ENCODE assay signal across 18 mouse cellular contexts in genomic region chr4:135531236-135531635, GRCm38 (mm10). TPM values are rescaled to one million over a fixed set of nuclear protein-coding genes. Genes with fewer than 3 reads are reported as not detected.
DNase-seq lines count a peak whose midpoint lies in the region; ATAC-seq lines count a peak whose summit lies in the region.
"Had no signal": no experiment of that assay in that cellular context is flagged by ENCODE, and none has a peak within 500 bp of the region (broad histone marks: within the 10 kb centered on the region; RNA-seq: fewer than 3 reads in every experiment).

No protein-coding gene starts in this region.

- no peak overlapping the region for H3K4me2 ChIP-seq in hindbrain, embryonic 15.5 days
- H3K4me2 ChIP-seq in hindbrain, embryonic 14.5 days (replicated peaks), result no peak overlapping the region
- H3K4me2 ChIP-seq: embryonic facial prominence, embryonic 13.5 days; limb, embryonic 12.5 days; stomach, embryonic 15.5 days had no signal

- no peak overlapping the region for H3K4me3 ChIP-seq in hindbrain, embryonic 15.5 days
- H3K4me3 ChIP-seq in hindbrain, embryonic 14.5 days (replicated peaks; ENCODE audit: low read length), result no peak overlapping the region
- H3K4me3 ChIP-seq: embryonic facial prominence, embryonic 13.5 days; gastrocnemius, adult 2 months; limb, embryonic 12.5 days; stomach, embryonic 15.5 days had no signal

- no peak for ATAC-seq in hindbrain, embryonic 15.5 days (ENCODE audit: low FRiP score, low read depth)
- no peak for ATAC-seq in hindbrain, embryonic 14.5 days (ENCODE audit: low FRiP score)
- ATAC-seq: liver, postnatal 0 days; midbrain, embryonic 16.5 days had no signal

- no peak overlapping the region for H3K9ac ChIP-seq in hindbrain, embryonic 15.5 days
- H3K9ac ChIP-seq in hindbrain, embryonic 14.5 days, result no peak overlapping the region
- H3K9ac ChIP-seq: embryonic facial prominence, embryonic 13.5 days; limb, embryonic 12.5 days; liver, postnatal 0 days; stomach, embryonic 15.5 days had no signal

- 76% methylated on average over 9 of the region's 9 CpGs for WGBS in hindbrain, embryonic 15.5 days
- 78% methylated on average over 9 of the region's 9 CpGs for WGBS in hindbrain, embryonic 14.5 days

- H3K27ac ChIP-seq in hindbrain, embryonic 15.5 days (replicated peaks), result 0 out of 2 replicates have a peak overlapping the region, but pooled peaks have one; percentile 37
- H3K27ac ChIP-seq in hindbrain, embryonic 14.5 days, result no peak overlapping the region
- H3K27ac ChIP-seq: embryonic facial prominence, embryonic 13.5 days; gastrocnemius, adult 2 months; limb, embryonic 12.5 days; stomach, embryonic 15.5 days had no signal

- no peaks in the 10 kb centered on the region for H3K9me3 ChIP-seq in hindbrain, embryonic 15.5 days
- peaks cover 4% of the 10 kb centered on the region; the same call in 1 of the 2 replicates for H3K9me3 ChIP-seq in hindbrain, embryonic 14.5 days (ENCODE audit: control insufficient read depth, low read length)
- H3K9me3 ChIP-seq: stomach, embryonic 15.5 days had no signal

- DNase-seq in hindbrain, embryonic 14.5 days (ENCODE audit: low spot score), result no peak
- DNase-seq in frontal cortex, adult 2 months (ENCODE audit: extremely low spot score in 1 of 2, low spot score in 1 of 2), result peak; percentile 65 to 72
- peak; percentile 74 for DNase-seq in layer of hippocampus, adult 9-11 months
- DNase-seq in right cerebral cortex, postnatal 10 days (ENCODE audit: low spot score in 2 of 2), result peak; percentile 46 to 69
- DNase-seq in embryo, embryonic 10.5 days (ENCODE audit: low spot score), result no peak
- DNase-seq in yolk sac, embryonic 10.5 days (ENCODE audit: low spot score), result no peak
- no peak for DNase-seq in embryo, embryonic 11 days
- DNase-seq: cerebellum, postnatal 10 days; gastrocnemius, adult 2 months; heart, postnatal 36 days; kidney, adult 9 months; liver, postnatal 0 days; thymus, postnatal 36 days had no signal

- H3K27me3 ChIP-seq in hindbrain, embryonic 15.5 days, result no peaks in the 10 kb centered on the region
- no peaks in the 10 kb centered on the region for H3K27me3 ChIP-seq in hindbrain, embryonic 14.5 days (ENCODE audit: control insufficient read depth, insufficient read depth, low read length)
- H3K27me3 ChIP-seq: limb, embryonic 12.5 days; stomach, embryonic 15.5 days had no signal

- H3K4me1 ChIP-seq in hindbrain, embryonic 15.5 days (replicated peaks), result peaks cover 4% of the 10 kb centered on the region
- peaks cover 2% of the 10 kb centered on the region; the same call in 1 of the 2 replicates for H3K4me1 ChIP-seq in hindbrain, embryonic 14.5 days (replicated peaks; ENCODE audit: control insufficient read depth, insufficient read depth, low read length)
- H3K4me1 ChIP-seq: stomach, embryonic 15.5 days had no signal

- no peaks in the 10 kb centered on the region for H3K36me3 ChIP-seq in hindbrain, embryonic 15.5 days
- H3K36me3 ChIP-seq in hindbrain, embryonic 14.5 days (replicated peaks; ENCODE audit: control insufficient read depth, insufficient read depth), result no peaks in the 10 kb centered on the region
- H3K36me3 ChIP-seq: embryonic facial prominence, embryonic 13.5 days; limb, embryonic 12.5 days; stomach, embryonic 15.5 days had no signal

RNA-seq across cellular contexts. Expression of gene Nipal3, which starts 36.4 kb away (rescaled TPM):
- 8.1 and 9.6 TPM in 2 replicates for polyA plus RNA-seq in hindbrain, embryonic 15.5 days (2015; fragmentation: Nextera tagmentation; extraction: Ambion mirVana)
- 7.2 and 11.0 TPM in 2 replicates for polyA plus RNA-seq in hindbrain, embryonic 14.5 days (2014; fragmentation: Nextera tagmentation; extraction: Ambion mirVana)
- polyA plus RNA-seq in frontal cortex, adult 2 months (2012; rRNA removed), result 45.5 and 49.2 TPM in 2 replicates

RNA-seq across cellular contexts. Expression of gene Stpg1, which starts 36.6 kb away (rescaled TPM):
- 0.34 and 0.56 TPM in 2 replicates for polyA plus RNA-seq in hindbrain, embryonic 15.5 days (2015; fragmentation: Nextera tagmentation; extraction: Ambion mirVana)
- 0.20 and 0.29 TPM in 2 replicates for polyA plus RNA-seq in hindbrain, embryonic 14.5 days (2014; fragmentation: Nextera tagmentation; extraction: Ambion mirVana)
- polyA plus RNA-seq in frontal cortex, adult 2 months (2012; rRNA removed), result 1.1 and 1.5 TPM in 2 replicates
- polyA plus RNA-seq: embryonic facial prominence, embryonic 13.5 days; liver, postnatal 0 days had no signal

RNA-seq across cellular contexts. Expression of gene Grhl3, which starts 42.2 kb away (rescaled TPM):
- polyA plus RNA-seq in hindbrain, embryonic 15.5 days (2015; fragmentation: Nextera tagmentation; extraction: Ambion mirVana), result 1.1 and 1.8 TPM in 2 replicates
- polyA plus RNA-seq in hindbrain, embryonic 14.5 days (2014; fragmentation: Nextera tagmentation; extraction: Ambion mirVana), result 1.0 and 1.1 TPM in 2 replicates
- polyA plus RNA-seq in frontal cortex, adult 2 months (2012; rRNA removed), result 2.0 and 2.1 TPM in 2 replicates

Comparison
In these comparisons a context has a peak if more than half of its experiments do, and no peak if none do; other contexts are left out.
1. DNase-seq: peak in frontal cortex, adult 2 months (2 of 2), layer of hippocampus, adult 9-11 months (single experiment) and right cerebral cortex, postnatal 10 days (2 of 2); none in hindbrain, embryonic 14.5 days (single experiment), embryo, embryonic 10.5 days (single experiment), yolk sac, embryonic 10.5 days (single experiment) and embryo, embryonic 11 days (single experiment).